Mouse (Mus musculus) intestine, embryonic 15.5 days (tissue): ENCODE data around the gene Stk24. TPM values are rescaled to one million over a fixed set of nuclear protein-coding genes. Genes with fewer than 3 reads are reported as not detected.

Source experiments
- ATAC-seq: fragments of 200-750 bp; cut with Nextera tagmentation; 2 replicates; pipeline ENCODE4 v1.8.0; 2017; ENCODE audit warnings: moderate TSS enrichment, moderate library complexity
- H3K27ac ChIP-seq: fragments of 300-500 bp; sonication (generic); 2 replicates; pipeline ENCODE4 v1.5.1; 2015; ENCODE audit warnings: mild to moderate bottlenecking, inconsistent platforms
- H3K27me3 ChIP-seq: fragments of 300-500 bp; sonication (generic); replicated peaks from 2 replicates; pipeline ENCODE4 v1.6.1; 2015; ENCODE audit warnings: inconsistent platforms
- H3K36me3 ChIP-seq: fragments of 300-500 bp; sonication (generic); 2 replicates; pipeline ENCODE4 v1.6.1; 2015; ENCODE audit warnings: inconsistent platforms
- H3K4me1 ChIP-seq: fragments of 300-500 bp; sonication (generic); replicated peaks from 2 replicates; pipeline ENCODE4 v1.6.1; 2015; ENCODE audit warnings: inconsistent platforms
- H3K4me2 ChIP-seq: fragments of 300-500 bp; sonication (generic); replicated peaks from 2 replicates; pipeline ENCODE4 v1.6.1; 2015; ENCODE audit warnings: mild to moderate bottlenecking, inconsistent platforms
- H3K4me3 ChIP-seq: fragments of 300-500 bp; sonication (generic); replicated peaks from 2 replicates; pipeline ENCODE4 v1.5.1; 2015; ENCODE audit warnings: inconsistent platforms
- H3K9ac ChIP-seq: fragments of 300-500 bp; sonication (generic); 2 replicates; pipeline ENCODE4 v1.6.1; 2015; ENCODE audit warnings: inconsistent platforms
- H3K9me3 ChIP-seq: fragments of 300-500 bp; sonication (generic); 2 replicates; pipeline ENCODE4 v1.6.1; 2016; ENCODE audit warnings: inconsistent platforms
- WGBS: fragments of 180-500 bp; shearing (Covaris S2); methylation state at CpG from one replicate; pipeline ENCODE4 v1.1.7; 2015; 5-methylcytosine and 5-hydroxymethylcytosine counted together
- polyA plus RNA-seq: library from polyadenylated mRNA; unstranded; fragments of >200 nt; fragmentation: Nextera tagmentation; extraction: Ambion mirVana; gene quantifications from 2 replicates; pipeline ENCODE4 v1.2.1, GENCODE M21; 2015

Gene Stk24
- polyA plus RNA-seq, 1 experiment from 2014 or later: 43.7 TPM

DNA sequence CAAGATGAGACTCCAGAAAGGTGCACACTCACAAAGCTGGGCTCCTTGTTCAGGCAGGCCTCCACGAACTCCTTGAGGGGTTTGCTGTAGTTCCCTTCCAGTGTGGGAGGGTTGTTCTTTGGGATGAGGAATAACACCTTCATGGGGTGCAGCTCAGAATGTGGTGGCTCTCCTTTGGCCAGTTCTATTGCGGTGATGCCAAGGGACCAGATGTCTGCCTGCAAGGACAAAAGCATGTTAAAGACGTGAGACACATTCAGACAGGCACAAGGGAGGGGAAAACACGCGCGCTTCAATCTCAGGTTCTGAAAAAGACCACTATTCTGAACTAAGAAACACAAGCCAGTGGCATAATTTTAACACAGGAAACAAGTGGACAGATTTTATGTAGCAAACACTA is 82.7 kb downstream of the Stk24 start:
- 97% methylated on average over 6 of the region's 6 CpGs for WGBS
- ATAC-seq: no peak
- Histone ChIP-seq H3K36me3 (peaks cover 31% of the 10 kb centered on the region), H3K27ac (no peak overlapping the region), H3K4me1 (peaks cover 10% of the 10 kb centered on the region), H3K4me3 (no peak overlapping the region), H3K4me2 (no peak overlapping the region), H3K9ac (no peak overlapping the region), H3K9me3 (no peaks in the 10 kb centered on the region), H3K27me3 (no peaks in the 10 kb centered on the region)

DNA sequence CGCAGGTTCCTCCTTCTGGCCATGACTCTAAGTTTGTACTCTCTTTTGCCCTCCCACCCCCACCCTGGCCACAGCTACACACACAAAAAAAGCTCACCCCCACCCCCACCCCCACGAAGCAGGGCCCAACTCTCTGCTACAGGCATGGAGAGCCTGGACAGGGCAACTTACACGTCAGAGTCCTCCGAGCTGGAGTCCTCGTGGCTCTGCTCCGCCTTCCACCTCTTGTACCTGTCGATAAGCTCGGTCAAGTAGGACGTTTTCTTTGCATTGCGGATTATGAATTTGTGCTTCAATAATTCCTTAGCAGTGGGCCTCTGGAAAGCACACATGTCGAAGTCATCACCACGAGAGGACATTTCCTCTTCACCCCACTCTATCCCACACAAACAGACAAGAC is 85.3 kb downstream of the Stk24 start:
- Histone ChIP-seq H3K4me2 (no peak overlapping the region), H3K9me3 (no peaks in the 10 kb centered on the region), H3K27me3 (no peaks in the 10 kb centered on the region), H3K27ac (no peak overlapping the region), H3K36me3 (peaks cover 32% of the 10 kb centered on the region), H3K9ac (no peak overlapping the region), H3K4me1 (peaks cover 10% of the 10 kb centered on the region), H3K4me3 (no peak overlapping the region)
- no peak for ATAC-seq
- 89% methylated on average over 12 of the region's 12 CpGs for WGBS

DNA sequence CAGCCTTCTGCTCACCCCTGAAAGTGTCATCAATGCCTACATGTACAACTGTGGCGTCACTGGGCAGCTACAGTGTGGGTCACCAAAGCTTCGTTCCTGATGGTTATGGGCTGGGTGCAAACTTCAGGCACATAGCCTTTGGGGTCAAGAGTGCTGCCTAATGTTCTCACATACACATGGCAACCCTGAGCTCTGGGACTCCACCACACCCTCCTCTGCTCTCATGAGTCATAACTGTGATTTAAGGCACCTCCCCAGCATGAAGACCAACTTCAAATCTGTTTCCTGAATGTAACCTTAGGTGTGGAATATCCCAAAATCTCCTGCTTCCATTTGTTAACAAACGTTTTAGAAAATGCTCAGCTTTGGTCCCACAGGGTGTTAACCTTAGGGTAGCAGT is 87.4 kb downstream of the Stk24 start:
- Histone ChIP-seq H3K9ac (no peak overlapping the region), H3K27ac (no peak overlapping the region), H3K27me3 (no peaks in the 10 kb centered on the region), H3K4me3 (no peak overlapping the region), H3K9me3 (no peaks in the 10 kb centered on the region), H3K4me1 (no peaks in the 10 kb centered on the region), H3K36me3 (peaks cover 40% of the 10 kb centered on the region), H3K4me2 (no peak overlapping the region)
- WGBS: 88% methylated on average over 3 of the region's 3 CpGs
- ATAC-seq: no peak

DNA sequence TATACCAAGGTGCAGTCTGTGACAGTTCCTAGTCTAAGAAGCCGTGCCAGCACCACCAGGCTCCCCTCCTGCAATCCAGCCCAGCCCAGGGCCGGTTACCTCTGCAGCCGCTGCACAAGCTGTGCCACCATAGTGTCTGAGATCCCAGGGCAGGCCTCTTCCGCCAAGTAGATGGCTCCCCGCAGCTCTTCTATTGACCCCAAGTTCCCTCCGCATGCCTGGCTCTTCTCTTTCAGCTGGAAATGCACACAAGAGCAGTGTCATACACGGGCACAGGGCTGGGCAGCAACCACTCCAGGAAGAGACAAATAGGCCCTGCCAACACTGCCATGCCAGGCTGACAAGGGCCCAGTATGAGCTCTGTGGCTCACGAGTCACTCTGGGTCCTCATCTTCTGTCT is 87.9 kb downstream of the Stk24 start:
- 93% methylated on average over 8 of the region's 8 CpGs for WGBS
- no peak overlapping the region for H3K4me2 ChIP-seq
- peaks cover 40% of the 10 kb centered on the region for H3K36me3 ChIP-seq
- no peak overlapping the region for H3K27ac ChIP-seq
- no peak overlapping the region for H3K9ac ChIP-seq
- no peak for ATAC-seq
- H3K4me3 ChIP-seq: no peak overlapping the region
- H3K9me3 ChIP-seq: no peaks in the 10 kb centered on the region
- H3K4me1 ChIP-seq: no peaks in the 10 kb centered on the region
- no peaks in the 10 kb centered on the region for H3K27me3 ChIP-seq

DNA sequence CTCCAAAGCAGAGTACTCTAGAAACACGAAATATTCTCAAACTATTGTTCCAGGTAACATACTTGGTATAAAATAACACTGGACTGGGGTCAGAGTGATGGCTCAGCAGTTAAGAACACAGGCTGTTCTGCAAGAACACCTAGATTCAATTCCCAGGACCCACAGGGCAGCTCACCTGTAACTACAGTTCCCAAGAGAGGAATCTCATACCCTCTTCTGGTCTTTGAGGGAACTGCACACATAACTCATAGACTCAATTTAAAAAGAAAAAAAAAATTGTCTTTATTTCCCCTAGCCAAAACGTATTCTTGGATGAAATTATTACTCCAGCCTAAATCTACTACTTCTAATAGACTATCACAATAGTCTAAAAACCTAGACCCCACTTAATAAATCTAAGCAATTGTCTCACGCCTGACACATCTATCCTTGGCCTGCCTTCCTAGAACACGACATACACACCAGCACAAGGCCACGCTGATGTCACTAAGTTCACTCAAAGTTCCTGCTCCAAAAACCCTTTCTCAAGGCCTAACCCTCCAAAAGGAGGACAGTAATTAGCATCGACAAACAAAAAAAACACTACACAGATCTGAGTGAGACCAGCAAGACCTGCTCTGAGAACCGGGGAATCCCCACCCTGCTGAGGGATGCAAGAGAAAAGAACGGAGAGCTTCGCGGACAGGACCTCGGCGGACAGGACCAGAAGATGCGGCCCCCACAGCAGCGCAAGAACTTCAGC is 94.3 kb downstream of the Stk24 start:
- no peaks in the 10 kb centered on the region for H3K9me3 ChIP-seq
- H3K4me2 ChIP-seq: no peak overlapping the region
- H3K4me1 ChIP-seq: no peaks in the 10 kb centered on the region
- no peak overlapping the region for H3K27ac ChIP-seq
- peaks cover 39% of the 10 kb centered on the region for H3K36me3 ChIP-seq
- WGBS: 91% methylated on average over 14 of the region's 14 CpGs
- H3K9ac ChIP-seq: no peak overlapping the region
- H3K27me3 ChIP-seq: no peaks in the 10 kb centered on the region
- no peak overlapping the region for H3K4me3 ChIP-seq
- ATAC-seq: no peak

DNA sequence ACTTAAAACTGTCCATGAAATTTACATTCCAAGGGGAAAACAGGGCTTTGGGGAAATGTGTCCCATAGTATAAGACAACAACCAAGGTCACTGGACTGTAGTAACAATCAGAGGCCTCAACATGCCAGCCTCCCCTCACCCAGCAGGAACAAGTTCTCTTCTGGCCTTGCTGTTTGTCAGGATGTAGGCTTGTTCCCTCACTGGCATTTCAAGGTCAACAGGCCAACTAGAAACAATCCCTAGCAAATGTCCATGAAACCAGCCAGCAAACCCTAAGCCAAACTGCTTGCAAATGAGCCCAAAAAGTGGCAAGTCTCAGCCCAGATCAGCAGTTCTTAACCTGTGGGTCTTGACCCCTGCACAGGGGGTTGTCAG is 98.5 kb downstream of the Stk24 start:
- ATAC-seq: no peak
- H3K4me2 ChIP-seq: no peak overlapping the region
- no peaks in the 10 kb centered on the region for H3K4me1 ChIP-seq
- H3K9ac ChIP-seq: no peak overlapping the region
- H3K27me3 ChIP-seq: no peaks in the 10 kb centered on the region
- H3K4me3 ChIP-seq: no peak overlapping the region
- no peak overlapping the region for H3K27ac ChIP-seq
- H3K9me3 ChIP-seq: no peaks in the 10 kb centered on the region
- H3K36me3 ChIP-seq: peaks cover 31% of the 10 kb centered on the region

DNA sequence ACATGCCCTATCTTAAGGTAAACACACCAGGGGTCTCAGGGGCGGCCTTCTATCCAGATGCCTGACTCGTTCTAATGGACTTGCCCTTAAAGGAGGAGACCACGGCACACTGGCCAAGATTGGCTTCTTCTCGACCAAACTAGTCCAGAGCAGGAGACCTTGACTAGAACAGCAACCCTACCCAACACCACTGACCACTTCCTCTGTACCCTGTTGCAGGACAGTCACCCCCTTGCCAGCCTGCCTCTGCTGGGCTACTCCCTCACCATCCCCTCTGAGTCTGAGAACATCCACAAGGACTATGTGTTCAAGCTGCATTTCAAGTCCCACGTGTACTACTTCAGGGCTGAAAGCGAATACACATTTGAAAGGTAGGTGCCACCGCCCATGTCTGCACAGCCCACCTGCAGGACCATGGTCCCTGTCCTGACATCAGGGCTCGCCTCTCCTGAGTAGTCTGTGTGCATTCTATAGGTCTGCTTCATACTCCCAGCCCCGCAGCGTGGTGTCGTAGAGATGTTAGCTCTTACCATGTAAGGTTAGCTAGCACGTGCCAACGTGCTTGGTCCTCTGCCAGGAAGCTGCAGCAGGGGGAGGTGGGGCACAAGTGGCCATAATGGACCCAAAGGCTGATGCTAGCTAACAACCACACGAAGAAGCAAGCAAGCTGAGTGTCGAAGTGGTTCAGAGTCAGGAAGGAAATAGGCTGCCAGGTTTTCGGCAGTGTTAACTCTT is 99.0 kb downstream of the Stk24 start:
- H3K4me3 ChIP-seq: no peak overlapping the region
- no peaks in the 10 kb centered on the region for H3K27me3 ChIP-seq
- H3K4me2 ChIP-seq: no peak overlapping the region
- ATAC-seq: no peak
- peaks cover 32% of the 10 kb centered on the region for H3K36me3 ChIP-seq
- no peak overlapping the region for H3K9ac ChIP-seq
- H3K9me3 ChIP-seq: no peaks in the 10 kb centered on the region
- no peaks in the 10 kb centered on the region for H3K4me1 ChIP-seq
- WGBS: 79% methylated on average over 16 of the region's 16 CpGs
- no peak overlapping the region for H3K27ac ChIP-seq

DNA sequence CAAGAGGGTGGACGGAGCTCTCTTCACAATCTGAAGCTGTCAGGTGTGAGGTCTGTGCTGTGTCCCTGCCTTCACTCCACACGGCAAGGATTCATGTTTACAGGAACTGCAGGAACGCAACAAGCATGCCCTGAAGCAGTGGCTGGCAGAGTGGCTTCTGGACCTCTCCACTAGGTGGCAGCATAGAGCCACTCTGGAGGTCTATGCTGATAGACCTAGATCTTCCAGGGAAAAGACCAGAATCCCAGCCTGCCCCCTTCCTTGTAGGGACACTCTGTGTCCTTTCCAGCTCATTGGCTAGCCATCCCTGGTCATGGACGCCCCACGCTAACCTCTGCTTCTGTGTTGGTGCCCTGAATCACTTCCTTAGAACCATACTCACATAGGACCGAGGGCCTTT is 100.7 kb downstream of the Stk24 start:
- WGBS: 29% methylated on average over 6 of the region's 6 CpGs
- H3K4me1 ChIP-seq: no peaks in the 10 kb centered on the region
- peaks cover 37% of the 10 kb centered on the region for H3K36me3 ChIP-seq
- no peak overlapping the region for H3K4me2 ChIP-seq
- no peak overlapping the region for H3K27ac ChIP-seq
- H3K9me3 ChIP-seq: no peaks in the 10 kb centered on the region
- H3K4me3 ChIP-seq: no peak overlapping the region
- no peak overlapping the region for H3K9ac ChIP-seq
- peak; percentile 81 for ATAC-seq
- H3K27me3 ChIP-seq: no peaks in the 10 kb centered on the region

DNA sequence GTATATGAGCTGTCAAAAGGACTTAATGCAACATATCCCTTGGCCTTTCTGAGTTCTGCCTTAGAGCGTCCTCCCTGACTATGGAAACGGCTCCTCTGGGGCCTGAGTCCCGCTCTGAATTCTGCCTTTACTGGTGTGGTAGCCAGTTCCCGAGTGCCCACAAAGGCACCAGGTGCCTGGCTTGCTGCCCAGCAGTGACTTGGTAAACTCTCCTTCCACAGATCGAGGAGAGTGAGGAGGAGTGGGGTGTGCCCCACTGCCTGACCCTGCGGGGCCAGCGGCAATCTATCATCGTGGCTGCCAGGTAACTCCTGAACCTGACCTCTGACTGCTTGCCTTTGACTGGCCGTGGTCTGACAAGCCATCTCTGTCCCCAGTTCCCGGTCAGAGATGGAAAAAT is 103.8 kb downstream of the Stk24 start:
- ATAC-seq: no peak
- H3K36me3 ChIP-seq: peaks cover 26% of the 10 kb centered on the region

DNA sequence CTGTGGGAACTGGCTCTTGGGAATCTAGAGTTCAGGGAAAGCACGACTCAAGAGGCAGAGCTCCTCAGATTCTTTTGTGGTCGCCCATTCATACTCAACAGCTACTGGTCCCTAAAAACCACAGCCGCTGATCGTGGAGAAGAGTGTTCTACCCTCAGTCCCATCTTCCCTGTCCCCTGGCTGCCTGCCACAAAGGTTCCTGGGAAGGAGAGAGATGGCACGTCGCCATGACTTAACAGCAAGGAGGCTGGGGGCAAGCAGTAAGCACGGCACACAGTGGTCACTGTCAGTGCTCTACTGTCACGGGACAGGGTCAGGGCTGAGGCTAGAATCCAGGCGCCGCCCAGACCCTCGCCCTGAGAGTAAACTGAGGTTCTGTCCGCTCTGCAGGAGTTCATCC is 104.8 kb downstream of the Stk24 start:
- Histone ChIP-seq H3K4me3 (no peak overlapping the region), H3K9me3 (no peaks in the 10 kb centered on the region), H3K36me3 (peaks cover 26% of the 10 kb centered on the region), H3K4me2 (no peak overlapping the region), H3K27me3 (no peaks in the 10 kb centered on the region), H3K4me1 (no peaks in the 10 kb centered on the region), H3K9ac (no peak overlapping the region), H3K27ac (no peak overlapping the region)
- no peak for ATAC-seq
- WGBS: 80% methylated on average over 12 of the region's 12 CpGs

More for the DNA sequence above, 103.8 kb downstream of the Stk24 start:
- Histone ChIP-seq H3K27ac (no peak overlapping the region), H3K9me3 (no peaks in the 10 kb centered on the region), H3K4me3 (no peak overlapping the region), H3K4me1 (no peaks in the 10 kb centered on the region), H3K27me3 (no peaks in the 10 kb centered on the region), H3K4me2 (no peak overlapping the region), H3K9ac (no peak overlapping the region)
- WGBS: 75% methylated on average over 10 of the region's 10 CpGs

DNA sequence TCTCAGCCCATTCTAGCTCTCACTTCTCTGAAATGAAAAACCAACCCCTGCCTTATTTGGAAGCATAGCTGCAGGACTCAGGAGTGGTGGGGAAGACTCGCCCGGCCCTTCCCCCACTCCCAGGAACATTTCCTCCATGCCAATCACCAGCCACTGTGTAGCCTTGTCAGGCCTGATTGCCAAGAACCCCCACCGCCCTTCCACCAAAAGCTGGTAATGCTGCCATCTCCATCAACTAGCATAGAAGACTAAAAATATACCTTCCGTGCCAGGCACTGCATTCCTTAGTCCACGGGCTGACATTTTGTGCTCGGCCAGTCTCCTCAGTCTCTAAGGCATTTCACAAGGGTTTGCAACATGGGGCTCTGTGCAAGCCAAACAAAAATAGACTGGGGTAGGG is 109.3 kb downstream of the Stk24 start:
- WGBS: 82% methylated on average over 6 of the region's 6 CpGs
- Histone ChIP-seq H3K9me3 (no peaks in the 10 kb centered on the region), H3K4me1 (0 out of 2 replicates have a peak, but pooled peaks cover 1% of the 10 kb centered on the region), H3K27me3 (no peaks in the 10 kb centered on the region), H3K27ac (no peak overlapping the region), H3K4me3 (no peak overlapping the region), H3K36me3 (peaks cover 22% of the 10 kb centered on the region), H3K4me2 (no peak overlapping the region), H3K9ac (no peak overlapping the region)
- no peak for ATAC-seq

DNA sequence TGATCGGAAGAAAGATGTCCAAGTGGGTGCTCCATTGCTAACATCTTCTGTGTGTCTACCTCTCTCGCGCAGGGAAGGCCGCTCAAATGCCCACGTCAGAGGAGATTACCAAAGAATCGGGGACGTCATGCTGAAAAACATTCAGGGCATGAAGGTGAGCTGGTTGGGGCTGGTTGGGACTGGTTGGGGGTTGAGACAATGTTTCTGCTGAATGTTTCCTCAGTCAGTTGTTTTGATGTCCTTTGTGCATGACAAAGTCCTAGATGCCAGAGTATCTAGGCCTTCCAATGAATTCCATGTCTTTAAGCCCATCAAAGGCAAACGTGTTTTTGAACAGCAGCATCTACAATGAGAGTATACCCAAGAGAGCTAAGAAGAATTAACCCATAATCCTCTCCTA is 112.0 kb downstream of the Stk24 start:
- peaks cover 9% of the 10 kb centered on the region; the same call in 1 of the 2 replicates for H3K4me1 ChIP-seq
- no peaks in the 10 kb centered on the region for H3K9me3 ChIP-seq
- no peak overlapping the region for H3K27ac ChIP-seq
- 0 out of 2 replicates have a peak, but pooled peaks cover 14% of the 10 kb centered on the region for H3K36me3 ChIP-seq
- 92% methylated on average over 8 of the region's 8 CpGs for WGBS
- no peak overlapping the region for H3K4me2 ChIP-seq
- no peak overlapping the region for H3K9ac ChIP-seq
- ATAC-seq: no peak
- H3K27me3 ChIP-seq: no peaks in the 10 kb centered on the region
- H3K4me3 ChIP-seq: no peak overlapping the region

DNA sequence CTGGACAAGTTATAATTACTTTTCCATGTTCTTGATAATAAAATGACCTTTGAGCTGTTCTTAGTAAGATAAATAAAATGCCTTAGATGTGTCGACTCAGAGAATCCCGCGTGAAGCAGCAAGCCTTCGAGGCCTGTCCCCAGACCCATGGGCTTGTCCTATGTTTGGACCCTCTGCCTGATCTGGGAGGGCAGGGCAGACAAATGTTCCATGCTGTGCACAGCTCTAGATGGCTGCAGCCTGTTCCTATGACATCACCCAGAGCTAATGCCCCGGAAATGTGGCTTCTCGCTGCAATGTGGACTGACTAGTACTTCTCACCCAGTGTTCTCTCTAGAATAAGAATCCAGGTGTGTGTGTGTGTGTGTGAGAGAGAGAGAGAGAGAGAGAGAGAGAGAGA is 115.4 kb downstream of the Stk24 start:
- Histone ChIP-seq H3K9ac (no peak overlapping the region), H3K36me3 (peaks cover 5% of the 10 kb centered on the region; the same call in 1 of the 2 replicates), H3K4me2 (no peak overlapping the region), H3K27ac (no peak overlapping the region), H3K4me1 (peaks cover 9% of the 10 kb centered on the region; the same call in 1 of the 2 replicates), H3K9me3 (no peaks in the 10 kb centered on the region), H3K4me3 (no peak overlapping the region), H3K27me3 (no peaks in the 10 kb centered on the region)
- WGBS: 52% methylated on average over 6 of the region's 6 CpGs
- peak; percentile 11; the same call in 1 of the 2 replicates for ATAC-seq
